ENCODE assay signal across 22 mouse cellular contexts in genomic region chr13:32846221-32846620, GRCm38 (mm10). TPM values are rescaled to one million over a fixed set of nuclear protein-coding genes. Genes with fewer than 3 reads are reported as not detected.
"Had no signal": no experiment of that assay in that cellular context is flagged by ENCODE, and none has a peak within 500 bp of the region (broad histone marks: within the 10 kb centered on the region; RNA-seq: fewer than 3 reads in every experiment).

No protein-coding gene starts in this region.

- H3K9me3 ChIP-seq: midbrain, embryonic 10.5 days; midbrain, embryonic 12.5 days; neural tube, embryonic 12.5 days; stomach, embryonic 15.5 days had no signal

- H3K36me3 ChIP-seq: midbrain, embryonic 10.5 days; midbrain, embryonic 12.5 days; neural tube, embryonic 12.5 days; stomach, embryonic 15.5 days had no signal

- H3K4me2 ChIP-seq: lung, embryonic 14.5 days; midbrain, embryonic 12.5 days; neural tube, embryonic 12.5 days; stomach, embryonic 15.5 days had no signal

- H3K27me3 ChIP-seq: neural tube, embryonic 12.5 days; stomach, embryonic 15.5 days had no signal

- DNase-seq: lung, adult 18-20 months; lung, embryonic 14.5 days; lung, postnatal 10 days; lung, postnatal 4 days; midbrain, embryonic 14.5 days; right cerebral cortex, postnatal 14 days; thymus, adult 2 months; thymus, postnatal 25 days; thymus, postnatal 4 days had no signal

- H3K9ac ChIP-seq: lung, embryonic 14.5 days; midbrain, embryonic 12.5 days; neural tube, embryonic 12.5 days; stomach, embryonic 15.5 days had no signal

- H3K4me3 ChIP-seq: midbrain, embryonic 10.5 days; midbrain, embryonic 12.5 days; neural tube, embryonic 12.5 days; stomach, embryonic 15.5 days had no signal

- H3K4me1 ChIP-seq: midbrain, embryonic 12.5 days; neural tube, embryonic 12.5 days had no signal

- H3K27ac ChIP-seq: midbrain, embryonic 10.5 days; midbrain, embryonic 12.5 days; neural tube, embryonic 12.5 days; stomach, embryonic 15.5 days; stomach, postnatal 0 days had no signal

- ATAC-seq: midbrain, embryonic 16.5 days had no signal

RNA-seq across cellular contexts. Expression of gene D930007J09Rik, which starts 43.6 kb away (rescaled TPM):
- total RNA-seq: megakaryocyte, adult 5-6 weeks; megakaryocyte-erythroid progenitor cell, adult 5-6 weeks had no signal
- polyA plus RNA-seq: lung, embryonic 14.5 days; lung, embryonic 16.5 days; midbrain, embryonic 10.5 days; midbrain, embryonic 12.5 days; midbrain, embryonic 14.5 days; midbrain, embryonic 16.5 days; neural tube, embryonic 12.5 days; neural tube, embryonic 14.5 days; spleen, adult 2 months; stomach, embryonic 15.5 days; stomach, postnatal 0 days; testis, adult 2 months; thymus, adult 2 months; urinary bladder, adult 2 months had no signal

RNA-seq across cellular contexts. Expression of gene Serpinb1c, which starts 51.8 kb away (rescaled TPM):
- total RNA-seq: megakaryocyte, adult 5-6 weeks; megakaryocyte-erythroid progenitor cell, adult 5-6 weeks had no signal
- polyA plus RNA-seq: lung, embryonic 14.5 days; lung, embryonic 16.5 days; midbrain, embryonic 10.5 days; midbrain, embryonic 12.5 days; midbrain, embryonic 14.5 days; midbrain, embryonic 16.5 days; neural tube, embryonic 12.5 days; spleen, adult 2 months; stomach, embryonic 15.5 days; testis, adult 2 months; thymus, adult 2 months had no signal
